Mouse (Mus musculus): ENCODE measurements around the gene Sgms1. TPM values are rescaled to one million over a fixed set of nuclear protein-coding genes. Genes with fewer than 3 reads are reported as not detected.

The Sgms1 gene
- total RNA-seq, 2 experiments from 2014 or later, result 45.3 to 46.0 TPM

DNA sequence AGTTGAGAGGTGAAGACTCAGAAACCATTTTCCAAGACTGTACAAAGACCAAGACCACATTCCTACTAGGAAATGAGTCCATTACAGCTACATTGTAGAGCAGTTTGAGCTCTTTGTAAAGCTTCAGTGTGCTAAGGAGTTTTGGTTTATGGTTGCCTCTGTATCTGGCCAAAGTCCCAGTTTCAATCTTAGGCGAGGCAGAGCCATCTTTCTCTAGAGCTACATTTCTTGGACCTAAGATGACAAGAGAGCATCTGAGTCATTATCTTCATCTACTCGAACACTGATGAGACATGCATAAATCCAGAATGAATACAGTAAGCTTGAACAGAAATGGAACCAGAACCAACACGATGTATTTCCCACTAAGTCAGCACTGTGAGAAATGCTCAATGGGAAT is 87.9 kb downstream of the Sgms1 start:
- no peak for DNase-seq (ENCODE audit: low spot score in 2 of 2)

DNA sequence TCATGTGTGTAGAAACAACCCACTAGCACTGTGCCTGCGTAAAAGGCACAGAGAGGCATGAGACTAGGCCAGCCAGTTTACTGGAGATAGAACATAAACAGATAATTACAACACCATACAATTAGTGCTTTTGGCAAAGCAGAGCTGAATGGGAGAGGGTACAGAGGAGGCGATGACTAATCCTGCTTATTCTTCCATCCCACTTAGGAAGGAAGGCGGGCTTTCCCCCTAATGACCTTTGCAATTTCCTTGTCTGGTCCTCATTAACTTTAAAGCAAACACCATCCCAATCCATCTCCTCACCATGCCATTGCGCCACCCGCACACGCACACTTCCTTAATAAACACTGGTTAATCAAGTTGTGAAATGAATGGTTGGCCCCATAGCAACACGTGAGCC is 91.3 kb downstream of the Sgms1 start:
- no peak for DNase-seq (ENCODE audit: low spot score in 2 of 2)

- DNase-seq (ENCODE audit: low spot score in 2 of 2), result no peak
Observed at GRCm38 (mm10) chr19:32296863-32297262, 92.7 kb downstream of the Sgms1 start.

DNA sequence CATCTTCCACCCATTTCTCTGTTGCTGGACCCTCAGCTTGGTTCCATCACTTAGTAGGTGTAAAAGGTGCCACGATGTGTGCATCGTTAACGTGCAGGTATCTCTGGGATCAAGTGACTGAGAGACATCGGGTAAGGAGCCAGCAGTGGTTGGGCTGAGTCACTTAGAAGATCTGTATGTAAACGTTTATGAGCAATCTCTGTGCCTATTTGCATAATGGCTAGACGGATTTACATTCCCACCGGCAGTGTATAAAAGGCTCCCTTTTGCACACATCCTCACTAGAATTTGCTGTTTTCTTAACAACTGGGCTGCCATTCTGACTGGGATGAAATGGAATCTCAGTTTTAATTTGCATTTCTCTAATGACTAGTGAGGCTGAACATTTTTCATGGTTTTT is 93.9 kb downstream of the Sgms1 start:
- DNase-seq (ENCODE audit: low spot score in 2 of 2), result no peak

- DNase-seq (ENCODE audit: low spot score in 2 of 2), result no peak
Observed at GRCm38 (mm10) chr19:32292782-32293776, 96.4 kb downstream of the Sgms1 start.

- no peak for DNase-seq (ENCODE audit: low spot score in 2 of 2)
Observed at GRCm38 (mm10) chr19:32292067-32292739, 97.3 kb downstream of the Sgms1 start.

GRCm38 (mm10) chr19:32291130-32291529 is 98.4 kb downstream of the Sgms1 start:
- DNase-seq (ENCODE audit: low spot score in 2 of 2), result no peak

DNA sequence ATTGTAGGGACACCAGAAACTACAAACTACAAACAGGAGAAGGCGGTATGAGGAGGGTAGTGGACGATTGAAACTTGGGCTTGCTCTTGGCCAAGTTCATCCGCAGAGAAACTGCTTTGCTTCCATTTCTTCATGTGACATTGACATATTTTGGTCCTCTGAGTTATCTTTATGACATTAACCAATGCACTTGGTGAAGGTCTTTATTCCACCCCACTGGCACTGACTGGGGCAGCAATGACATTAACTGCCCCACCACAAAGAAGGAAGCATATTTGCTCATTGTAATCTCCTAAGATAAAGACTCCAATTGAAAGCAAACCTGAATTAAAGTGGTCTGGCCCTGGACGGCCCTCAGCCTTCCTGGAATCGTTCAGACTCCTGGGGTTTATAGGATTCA is 100.6 kb downstream of the Sgms1 start:
- no peak for DNase-seq (ENCODE audit: low spot score in 2 of 2)

DNA sequence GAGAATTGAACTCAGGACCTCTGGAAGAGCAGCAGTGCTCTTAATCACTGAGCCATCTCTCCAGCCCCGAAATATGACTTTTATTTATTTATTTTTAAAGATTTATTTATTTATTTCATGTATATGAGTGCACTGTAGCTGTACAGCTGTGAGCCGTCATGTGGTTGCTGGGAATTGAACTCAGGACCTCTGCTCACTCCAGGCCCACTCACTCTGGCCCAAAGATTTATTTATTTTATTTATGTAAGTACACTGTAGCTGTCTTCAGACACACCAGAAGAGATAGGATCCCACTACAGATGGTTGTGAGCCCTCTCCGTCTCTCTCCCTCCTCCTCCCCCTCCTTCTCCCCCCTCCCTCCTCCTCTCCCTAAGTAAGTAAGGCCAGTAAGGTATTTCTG is 101.7 kb downstream of the Sgms1 start:
- DNase-seq (ENCODE audit: low spot score in 2 of 2), result no peak

- DNase-seq (ENCODE audit: low spot score in 2 of 2), result no peak
Observed at GRCm38 (mm10) chr19:32285455-32285831, 104.1 kb downstream of the Sgms1 start.

- no peak for DNase-seq (ENCODE audit: low spot score in 2 of 2)
Observed at GRCm38 (mm10) chr19:32284681-32285454, 104.6 kb downstream of the Sgms1 start.

DNA sequence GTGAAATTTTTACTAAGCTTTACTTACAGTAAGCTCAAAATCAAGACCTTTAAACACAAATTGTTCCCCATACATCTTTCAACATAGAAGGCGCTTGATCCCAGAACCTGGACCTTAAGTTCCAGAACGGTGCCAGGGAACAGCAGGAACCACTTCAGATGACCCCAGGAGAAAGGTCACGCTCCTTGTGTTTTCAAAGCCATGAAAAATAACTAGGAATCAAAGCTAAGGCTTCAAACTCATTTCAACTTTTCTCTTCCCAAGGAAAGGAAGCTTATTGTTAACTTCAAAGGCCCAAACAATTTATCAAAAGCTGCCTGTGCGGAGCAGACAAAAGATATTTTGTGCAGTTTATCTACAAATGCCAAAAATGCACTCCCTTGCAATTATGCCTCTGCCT is 107.6 kb downstream of the Sgms1 start:
- DNase-seq (ENCODE audit: low spot score in 2 of 2), result no peak

DNA sequence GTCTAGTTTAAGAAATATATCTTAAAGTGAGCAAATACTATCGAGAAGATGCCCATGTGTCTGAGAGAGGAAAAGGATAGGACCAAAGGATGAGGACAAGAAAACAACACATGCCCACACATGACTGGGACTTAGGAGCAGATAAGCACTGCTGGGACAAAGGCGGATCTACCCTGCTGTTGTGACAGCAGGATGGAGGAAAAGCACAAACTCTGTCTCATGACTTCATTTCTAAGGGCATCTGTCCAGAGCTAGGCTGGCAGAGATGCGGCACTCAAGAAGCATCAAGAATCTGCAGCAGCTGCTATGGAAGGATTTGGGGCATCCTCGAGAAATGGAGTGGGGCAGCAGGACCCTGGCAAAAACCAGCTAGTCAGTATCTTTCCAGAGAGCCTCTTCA is 109.1 kb downstream of the Sgms1 start:
- peak; percentile 38 to 39 for DNase-seq (ENCODE audit: low spot score in 2 of 2)

DNA sequence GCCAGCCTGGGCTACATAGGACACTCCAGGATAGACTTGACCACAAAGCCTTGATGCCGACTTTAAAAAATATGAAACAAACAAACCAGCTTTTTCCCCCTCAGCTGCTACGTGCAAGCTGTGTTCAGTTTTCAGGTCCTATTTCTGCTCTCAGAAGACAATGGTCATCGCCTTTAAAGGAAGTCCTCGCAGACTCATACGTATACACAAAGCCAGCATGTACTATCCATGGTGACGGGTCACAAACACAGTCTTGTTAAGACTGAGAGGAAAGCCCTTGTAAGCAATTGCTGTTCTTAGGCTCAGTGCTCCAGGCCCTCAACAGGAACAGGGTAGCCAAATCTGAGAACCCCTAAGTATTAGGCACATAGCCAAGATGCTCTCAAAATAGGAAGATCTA is 110.1 kb downstream of the Sgms1 start:
- no peak for DNase-seq (ENCODE audit: low spot score in 2 of 2)

- DNase-seq (ENCODE audit: low spot score in 2 of 2), result no peak
Observed at GRCm38 (mm10) chr19:32277869-32278268, 111.6 kb downstream of the Sgms1 start.

DNA sequence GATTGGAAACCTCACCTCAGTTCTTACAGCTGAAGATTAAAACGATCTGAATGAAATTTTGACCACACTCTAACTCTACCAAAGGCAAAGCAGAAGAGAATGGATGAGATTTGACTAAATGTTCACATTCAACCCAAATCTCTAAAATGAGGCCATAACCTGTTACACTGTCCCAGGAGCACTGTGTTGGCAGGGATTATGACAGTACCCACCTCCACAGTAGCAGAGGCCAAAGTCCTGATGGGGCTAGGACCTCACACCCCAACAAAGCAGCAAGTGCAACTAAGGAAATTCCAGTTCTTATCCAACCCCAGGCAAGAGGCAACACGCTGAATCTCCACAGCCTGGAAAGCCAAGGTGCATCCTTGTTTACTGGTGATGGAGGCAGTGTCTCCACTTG is 112.2 kb downstream of the Sgms1 start:
- no peak for DNase-seq (ENCODE audit: low spot score in 2 of 2)

GRCm38 (mm10) chr19:32276817-32277216 is 112.7 kb downstream of the Sgms1 start:
- DNase-seq (ENCODE audit: low spot score in 2 of 2), result no peak

DNA sequence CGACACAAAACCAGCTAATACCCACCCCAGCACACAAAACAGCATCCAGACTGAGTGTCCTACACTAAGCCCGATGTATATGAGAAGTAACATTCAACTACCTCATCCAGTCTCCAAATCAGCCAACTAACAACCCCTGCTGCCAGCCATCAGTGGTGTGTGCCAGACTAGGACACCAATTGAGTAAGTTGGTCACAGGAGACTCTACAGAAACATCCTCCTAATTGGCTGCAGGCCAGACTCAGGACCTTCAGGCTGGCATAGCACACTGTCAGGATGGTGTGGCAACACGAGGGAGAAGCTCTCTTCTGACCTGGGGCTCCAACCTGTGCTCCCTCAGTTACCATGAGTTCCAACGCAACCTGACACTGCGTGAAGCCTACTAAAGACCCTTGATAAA is 113.3 kb downstream of the Sgms1 start:
- DNase-seq (ENCODE audit: low spot score in 2 of 2), result no peak

DNA sequence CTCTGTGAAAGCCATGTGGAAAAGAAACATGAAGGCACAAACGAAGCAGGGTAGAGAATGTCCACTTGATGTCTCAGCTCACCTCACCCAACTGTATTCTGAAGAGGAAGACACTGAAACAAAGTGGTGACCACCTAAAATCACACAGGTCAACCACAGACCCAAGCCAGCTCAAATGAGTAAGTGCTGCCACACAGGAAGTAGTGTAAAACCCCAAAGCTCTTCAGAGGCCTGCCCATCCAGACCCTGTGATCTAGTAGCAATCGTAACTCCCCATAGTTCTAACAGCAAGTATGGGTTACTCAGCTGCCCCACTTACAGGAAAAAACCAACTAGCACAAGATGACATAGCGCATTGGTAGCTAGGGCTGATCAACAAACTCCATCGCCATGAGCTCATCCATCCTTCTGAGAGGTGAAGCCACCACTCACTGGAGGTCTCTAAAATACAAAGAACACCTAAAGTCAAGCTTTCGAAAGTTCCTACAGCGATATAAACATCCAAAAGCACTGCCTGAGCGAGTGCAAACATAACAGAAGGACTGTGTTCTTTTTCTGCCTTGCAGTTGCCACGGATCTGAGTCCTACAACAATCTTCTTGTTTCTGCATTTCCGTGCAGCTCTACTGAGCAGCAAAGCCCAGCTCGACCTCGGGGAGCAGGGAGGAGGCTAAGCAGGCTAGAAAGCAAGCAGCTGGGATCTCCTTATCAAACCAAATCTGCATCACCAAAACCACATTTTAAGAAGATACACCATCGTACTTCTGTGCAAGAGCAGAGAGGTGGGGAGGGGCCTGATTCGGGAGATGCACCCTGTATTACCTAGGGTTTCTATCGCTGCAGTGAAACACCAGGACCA is 114.2 kb downstream of the Sgms1 start:
- DNase-seq (ENCODE audit: low spot score in 2 of 2), result no peak

- no peak for DNase-seq (ENCODE audit: low spot score in 2 of 2)
Observed at GRCm38 (mm10) chr19:32274145-32274544, 115.4 kb downstream of the Sgms1 start.

DNA sequence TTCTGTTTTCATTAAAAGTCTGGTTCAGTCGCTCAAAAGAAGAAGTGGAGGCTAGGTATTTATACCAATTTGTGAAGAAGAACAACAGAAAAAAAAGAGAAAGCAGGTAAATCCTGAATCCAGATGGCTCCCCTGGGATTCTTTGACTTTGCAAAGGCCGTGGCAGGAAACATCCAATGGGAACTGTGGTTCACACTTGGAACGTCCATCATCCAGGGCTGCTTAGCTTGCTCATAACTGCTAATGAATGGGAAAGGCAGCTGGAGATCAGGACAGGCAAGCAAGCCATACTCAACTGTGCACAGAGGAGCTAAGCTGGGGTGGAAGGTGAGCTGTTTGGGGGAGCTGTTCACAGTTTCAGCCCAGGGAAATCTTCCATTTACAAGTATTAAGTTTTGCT is 115.8 kb downstream of the Sgms1 start:
- DNase-seq (ENCODE audit: low spot score in 2 of 2), result no peak

Measured in left cerebral cortex, adult 18-20 months (tissue).